Mouse (Mus musculus) MEL (cell line): Measurements from ENCODE around the gene Rnf115.

Experiments used
- BHLHE40 ChIP-seq: IDR thresholded peaks from 2 replicates; pipeline ENCODE4 v1.6.1; 2012; ENCODE audit warnings: low read depth, mild to moderate bottlenecking, inconsistent platforms, low read length, improper control_type of control experiment, borderline replicate concordance
- CHD2 ChIP-seq: IDR thresholded peaks from 2 replicates; pipeline ENCODE4 v1.6.1; 2011; ENCODE audit warnings: low read length, improper control_type of control experiment
- CTCF ChIP-seq, 3 experiments: IDR thresholded peaks in 2 of 3; conservative IDR thresholded peaks in 1 of 3; 2 replicates each; pipeline ENCODE4 v1.5.1; 2011 to 2012; ENCODE audit warnings: low read length in 3 of 3, low read depth in 2 of 3, mild to moderate bottlenecking in 2 of 3, improper control_type of control experiment in 1 of 3, inconsistent platforms in 1 of 3, mixed read lengths in 1 of 3, moderate library complexity in 1 of 3; ENCODE audit not compliant: control insufficient read depth in 1 of 3, insufficient read depth in 1 of 3, poor library complexity in 1 of 3, severe bottlenecking in 1 of 3
- GATA1 ChIP-seq: IDR thresholded peaks from 2 replicates; pipeline ENCODE4 v1.6.1; 2011; ENCODE audit warnings: low read depth, low read length, improper control_type of control experiment
- HCFC1 ChIP-seq: IDR thresholded peaks from 2 replicates; pipeline ENCODE4 v1.6.1; 2012; ENCODE audit warnings: low read depth, mild to moderate bottlenecking, inconsistent platforms, low read length, improper control_type of control experiment, moderate library complexity
- KAT2A ChIP-seq: conservative IDR thresholded peaks from 2 replicates; pipeline ENCODE4 v1.6.1; 2012; ENCODE audit warnings: low read depth, low read length, improper control_type of control experiment, inconsistent platforms
- MAFK ChIP-seq: IDR thresholded peaks from 2 replicates; pipeline ENCODE4 v1.6.1; 2011; ENCODE audit warnings: low read depth, mild to moderate bottlenecking, low read length, improper control_type of control experiment, borderline replicate concordance
- POLR2A ChIP-seq, 2 experiments: IDR thresholded peaks; 2 replicates each; pipeline ENCODE4 v1.6.1; 2011 to 2012; ENCODE audit warnings: low read length in 2 of 2, mild to moderate bottlenecking in 2 of 2, control low read depth in 1 of 2, improper control_type of control experiment in 1 of 2, low read depth in 1 of 2, moderate library complexity in 1 of 2; ENCODE audit not compliant: control insufficient read depth in 1 of 2, insufficient read depth in 1 of 2, poor library complexity in 1 of 2
- POLR2AphosphoS2 ChIP-seq: IDR thresholded peaks from 2 replicates; pipeline ENCODE4 v1.6.1; 2011; ENCODE audit warnings: low read length, improper control_type of control experiment
- RAD21 ChIP-seq: IDR thresholded peaks from 2 replicates; pipeline ENCODE4 v1.6.1; 2011; ENCODE audit warnings: mild to moderate bottlenecking, low read depth, low read length, improper control_type of control experiment

DNA sequence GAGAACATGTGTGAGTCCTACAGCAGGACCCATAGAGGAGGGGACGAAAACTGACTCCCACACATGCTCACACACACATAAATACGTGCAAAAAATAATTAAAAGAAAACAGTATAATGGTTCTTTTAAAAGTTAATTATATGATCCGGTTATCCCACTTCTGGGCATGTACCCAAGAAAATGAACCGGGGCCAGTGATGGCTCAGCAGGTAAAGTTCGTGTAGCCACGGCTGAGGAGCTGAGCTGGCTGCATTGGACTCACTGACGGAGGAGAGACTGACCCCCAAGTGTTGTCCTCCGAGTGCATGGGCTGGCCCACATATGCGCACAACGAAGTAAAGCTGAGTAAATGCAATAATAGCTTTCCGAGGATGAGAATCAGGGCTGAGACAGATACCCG, 97.2 kb downstream of the Rnf115 start:
- TF ChIP-seq CTCF (IDR thresholded peaks at IDR 0.05 in 2 of 3, conservative IDR thresholded peaks at IDR 0.05 in 1 of 3; ENCODE audit: control insufficient read depth in 1 of 3, insufficient read depth in 1 of 3, low read depth in 2 of 3, low read length in 3 of 3, poor library complexity in 1 of 3, severe bottlenecking in 1 of 3), result no peak
- TF ChIP-seq POLR2A (IDR thresholded peaks at IDR 0.05; ENCODE audit: control insufficient read depth in 1 of 2, insufficient read depth in 1 of 2, low read depth in 1 of 2, low read length in 2 of 2, poor library complexity in 1 of 2), result no peak
- no peak for TF ChIP-seq HCFC1
- TF ChIP-seq GATA1, result no peak
- no peak for TF ChIP-seq POLR2AphosphoS2
- TF ChIP-seq CHD2, result no peak
- no peak for TF ChIP-seq KAT2A
- no peak for TF ChIP-seq RAD21
- TF ChIP-seq BHLHE40, result no peak
- no peak for TF ChIP-seq MAFK
